Mouse (Mus musculus): Measurements from ENCODE around the gene Nap1l5. TPM values are rescaled to one million over a fixed set of nuclear protein-coding genes. Genes with fewer than 3 reads are reported as not detected.

The Nap1l5 gene
- polyA plus RNA-seq, 1 experiment, result 0.72 TPM

- Histone ChIP-seq H3K4me1 (ENCODE audit: control insufficient read depth, insufficient read depth, insufficient read length) (no peaks in the 10 kb centered on the region), H3K36me3 (ENCODE audit: control insufficient read depth, insufficient read depth, low read length) (peaks cover 10% of the 10 kb centered on the region), H3K27me3 (ENCODE audit: control insufficient read depth, insufficient read depth, low read length) (no peaks in the 10 kb centered on the region), H3K27ac (ENCODE audit: insufficient read depth, low read length) (no peak overlapping the region), H3K4me3 (ENCODE audit: extremely low read depth, insufficient read depth, insufficient read length) (no peak overlapping the region)
- TF ChIP-seq POLR2A (IDR thresholded peaks at IDR 0.05; ENCODE audit: low read depth, low read length) (no peak), CTCF (IDR thresholded peaks at IDR 0.05; ENCODE audit: extremely low read depth, insufficient read depth, insufficient read length, insufficient replicate concordance) (no peak)
- no peak for DNase-seq (ENCODE audit: low read depth in 1 of 2, low spot score in 2 of 2)
- WGBS, result 93% methylated on average over 2 of the region's 2 CpGs
These were observed 915 bp upstream of the Nap1l5 start for GRCm38 (mm10) chr6:58907791-58908190.

GRCm38 (mm10) chr6:58907336-58907735, 460 bp upstream of the Nap1l5 start:
- TF ChIP-seq CTCF (IDR thresholded peaks at IDR 0.05; ENCODE audit: extremely low read depth, insufficient read depth, insufficient read length, insufficient replicate concordance), result no peak
- no peak for TF ChIP-seq POLR2A (IDR thresholded peaks at IDR 0.05; ENCODE audit: low read depth, low read length)
- Histone ChIP-seq H3K27me3 (ENCODE audit: control insufficient read depth, insufficient read depth, low read length) (no peaks in the 10 kb centered on the region), H3K4me3 (ENCODE audit: extremely low read depth, insufficient read depth, insufficient read length) (no peak overlapping the region), H3K27ac (ENCODE audit: insufficient read depth, low read length) (no peak overlapping the region), H3K4me1 (ENCODE audit: control insufficient read depth, insufficient read depth, insufficient read length) (no peaks in the 10 kb centered on the region), H3K36me3 (ENCODE audit: control insufficient read depth, insufficient read depth, low read length) (peaks cover 10% of the 10 kb centered on the region)
- DNase-seq (ENCODE audit: low read depth in 1 of 2, low spot score in 2 of 2), result no peak
- 93% methylated on average over 8 of the region's 8 CpGs for WGBS

GRCm38 (mm10) chr6:58904551-58904950, 2.3 kb downstream of the Nap1l5 start:
- 83% methylated on average over 3 of the region's 3 CpGs for WGBS
- Histone ChIP-seq H3K36me3 (ENCODE audit: control insufficient read depth, insufficient read depth, low read length) (peaks cover 10% of the 10 kb centered on the region), H3K4me3 (ENCODE audit: extremely low read depth, insufficient read depth, insufficient read length) (no peak overlapping the region), H3K27me3 (ENCODE audit: control insufficient read depth, insufficient read depth, low read length) (no peaks in the 10 kb centered on the region), H3K27ac (ENCODE audit: insufficient read depth, low read length) (no peak overlapping the region), H3K4me1 (ENCODE audit: control insufficient read depth, insufficient read depth, insufficient read length) (no peaks in the 10 kb centered on the region)
- no peak for DNase-seq (ENCODE audit: low read depth in 1 of 2, low spot score in 2 of 2)
- no peak for TF ChIP-seq CTCF (IDR thresholded peaks at IDR 0.05; ENCODE audit: extremely low read depth, insufficient read depth, insufficient read length, insufficient replicate concordance)
- no peak for TF ChIP-seq POLR2A (IDR thresholded peaks at IDR 0.05; ENCODE audit: low read depth, low read length)

- 69% methylated on average over 8 of the region's 8 CpGs for WGBS
- DNase-seq (ENCODE audit: low read depth in 1 of 2, low spot score in 2 of 2), result no peak
- H3K27me3 ChIP-seq (ENCODE audit: control insufficient read depth, insufficient read depth, low read length), result no peaks in the 10 kb centered on the region
- no peak overlapping the region for H3K4me3 ChIP-seq (ENCODE audit: extremely low read depth, insufficient read depth, insufficient read length)
- H3K36me3 ChIP-seq (ENCODE audit: control insufficient read depth, insufficient read depth, low read length), result peaks cover 12% of the 10 kb centered on the region
- TF ChIP-seq CTCF (IDR thresholded peaks at IDR 0.05; ENCODE audit: extremely low read depth, insufficient read depth, insufficient read length, insufficient replicate concordance), result no peak
- no peak for TF ChIP-seq POLR2A (IDR thresholded peaks at IDR 0.05; ENCODE audit: low read depth, low read length)
- H3K4me1 ChIP-seq (ENCODE audit: control insufficient read depth, insufficient read depth, insufficient read length), result no peaks in the 10 kb centered on the region
- H3K27ac ChIP-seq (ENCODE audit: insufficient read depth, low read length), result no peak overlapping the region
These were observed 3.7 kb downstream of the Nap1l5 start for GRCm38 (mm10) chr6:58903171-58903570.

- Histone ChIP-seq H3K36me3 (ENCODE audit: control insufficient read depth, insufficient read depth, low read length) (peaks cover 17% of the 10 kb centered on the region), H3K27ac (ENCODE audit: insufficient read depth, low read length) (no peak overlapping the region), H3K4me3 (ENCODE audit: extremely low read depth, insufficient read depth, insufficient read length) (no peak overlapping the region), H3K4me1 (ENCODE audit: control insufficient read depth, insufficient read depth, insufficient read length) (no peaks in the 10 kb centered on the region), H3K27me3 (ENCODE audit: control insufficient read depth, insufficient read depth, low read length) (no peaks in the 10 kb centered on the region)
- TF ChIP-seq CTCF (IDR thresholded peaks at IDR 0.05; ENCODE audit: extremely low read depth, insufficient read depth, insufficient read length, insufficient replicate concordance) (no peak), POLR2A (IDR thresholded peaks at IDR 0.05; ENCODE audit: low read depth, low read length) (no peak)
- WGBS, result 93% methylated on average over 7 of the region's 7 CpGs
- no peak for DNase-seq (ENCODE audit: low read depth in 1 of 2, low spot score in 2 of 2)
These were observed 6.3 kb downstream of the Nap1l5 start for GRCm38 (mm10) chr6:58900536-58900935.

- no peak for DNase-seq (ENCODE audit: low read depth in 1 of 2, low spot score in 2 of 2)
- H3K27me3 ChIP-seq (ENCODE audit: control insufficient read depth, insufficient read depth, low read length), result no peaks in the 10 kb centered on the region
- 88% methylated on average over 3 of the region's 3 CpGs for WGBS
- TF ChIP-seq CTCF (IDR thresholded peaks at IDR 0.05; ENCODE audit: extremely low read depth, insufficient read depth, insufficient read length, insufficient replicate concordance) (no peak), POLR2A (IDR thresholded peaks at IDR 0.05; ENCODE audit: low read depth, low read length) (no peak)
- no peak overlapping the region for H3K27ac ChIP-seq (ENCODE audit: insufficient read depth, low read length)
- peaks cover 21% of the 10 kb centered on the region for H3K36me3 ChIP-seq (ENCODE audit: control insufficient read depth, insufficient read depth, low read length)
- H3K4me3 ChIP-seq (ENCODE audit: extremely low read depth, insufficient read depth, insufficient read length), result no peak overlapping the region
- no peaks in the 10 kb centered on the region for H3K4me1 ChIP-seq (ENCODE audit: control insufficient read depth, insufficient read depth, insufficient read length)
These were observed 7.8 kb downstream of the Nap1l5 start for GRCm38 (mm10) chr6:58899076-58899475.

- TF ChIP-seq POLR2A (IDR thresholded peaks at IDR 0.05; ENCODE audit: low read depth, low read length) (no peak), CTCF (IDR thresholded peaks at IDR 0.05; ENCODE audit: extremely low read depth, insufficient read depth, insufficient read length, insufficient replicate concordance) (no peak)
- H3K27ac ChIP-seq (ENCODE audit: insufficient read depth, low read length), result no peak overlapping the region
- WGBS, result 90% methylated on average over 3 of the region's 3 CpGs
- no peak for DNase-seq (ENCODE audit: low read depth in 1 of 2, low spot score in 2 of 2)
- peaks cover 27% of the 10 kb centered on the region for H3K36me3 ChIP-seq (ENCODE audit: control insufficient read depth, insufficient read depth, low read length)
- H3K27me3 ChIP-seq (ENCODE audit: control insufficient read depth, insufficient read depth, low read length), result no peaks in the 10 kb centered on the region
- no peaks in the 10 kb centered on the region for H3K4me1 ChIP-seq (ENCODE audit: control insufficient read depth, insufficient read depth, insufficient read length)
- no peak overlapping the region for H3K4me3 ChIP-seq (ENCODE audit: extremely low read depth, insufficient read depth, insufficient read length)
These were observed 10.2 kb downstream of the Nap1l5 start for GRCm38 (mm10) chr6:58896648-58897047.
